Mouse (Mus musculus) common myeloid progenitor, adult 5-6 weeks (primary cell): Measurements from ENCODE around the gene Hdac4. TPM values are rescaled to one million over a fixed set of nuclear protein-coding genes. Genes with fewer than 3 reads are reported as not detected.

ENCODE experiments used
- ATAC-seq: replicated peaks from 2 replicates; pipeline ENCODE4 v1.8.0; 2016; ENCODE audit warnings: low read depth, mild to moderate bottlenecking, moderate TSS enrichment, inconsistent platforms; ENCODE audit not compliant: poor library complexity, severe bottlenecking
- total RNA-seq: library from RNA; stranded (forward); fragments of 200-1000, 187-1606 nt; gene quantifications from 2 replicates; pipeline ENCODE4 v1.2.3, GENCODE M21; 2017

Hdac4 gene
- total RNA-seq, 1 experiment from 2014 or later = 11.2 TPM

- ATAC-seq = no peak
Observed at GRCm38 (mm10) chr1:92106486-92107160, 88.9 kb downstream of the Hdac4 start.

GRCm38 (mm10) chr1:92104718-92105117, 90.8 kb downstream of the Hdac4 start:
- ATAC-seq = no peak

- ATAC-seq = no peak
Observed at GRCm38 (mm10) chr1:92103971-92104370, 91.5 kb downstream of the Hdac4 start.

GRCm38 (mm10) chr1:92103377-92103776, 92.1 kb downstream of the Hdac4 start:
- no peak for ATAC-seq

GRCm38 (mm10) chr1:92102825-92103224, 92.7 kb downstream of the Hdac4 start:
- ATAC-seq = no peak

- no peak for ATAC-seq
Observed at GRCm38 (mm10) chr1:92100371-92100891, 95.1 kb downstream of the Hdac4 start.

- no peak for ATAC-seq
Observed at GRCm38 (mm10) chr1:92099964-92100363, 95.5 kb downstream of the Hdac4 start.

- 0 out of 2 replicates have a peak, but pooled peaks have one; percentile 25 for ATAC-seq
Observed at GRCm38 (mm10) chr1:92099502-92099901, 96.0 kb downstream of the Hdac4 start.

- no peak for ATAC-seq
Observed at GRCm38 (mm10) chr1:92098456-92098855, 97.0 kb downstream of the Hdac4 start.

GRCm38 (mm10) chr1:92096991-92097525, 98.4 kb downstream of the Hdac4 start:
- ATAC-seq = no peak

GRCm38 (mm10) chr1:92092286-92092685, 103.2 kb downstream of the Hdac4 start:
- ATAC-seq = no peak

- no peak for ATAC-seq
Observed at GRCm38 (mm10) chr1:92087821-92088220, 107.7 kb downstream of the Hdac4 start.

GRCm38 (mm10) chr1:92087343-92087742, 108.2 kb downstream of the Hdac4 start:
- no peak for ATAC-seq

GRCm38 (mm10) chr1:92086841-92087240, 108.7 kb downstream of the Hdac4 start:
- ATAC-seq = no peak

GRCm38 (mm10) chr1:92086277-92086813, 109.2 kb downstream of the Hdac4 start:
- ATAC-seq = no peak

GRCm38 (mm10) chr1:92084738-92085137, 110.8 kb downstream of the Hdac4 start:
- ATAC-seq = no peak

GRCm38 (mm10) chr1:92084004-92084403, 111.5 kb downstream of the Hdac4 start:
- no peak for ATAC-seq

- ATAC-seq = peak; percentile 35
Observed at GRCm38 (mm10) chr1:92082837-92083541, 112.5 kb downstream of the Hdac4 start.

- ATAC-seq = no peak
Observed at GRCm38 (mm10) chr1:92082156-92082836, 113.2 kb downstream of the Hdac4 start.

- peak; percentile 89 for ATAC-seq
Observed at GRCm38 (mm10) chr1:92079982-92080537, 115.4 kb downstream of the Hdac4 start.
